Mouse (Mus musculus): ENCODE results near the gene Slc6a8.

DNA sequence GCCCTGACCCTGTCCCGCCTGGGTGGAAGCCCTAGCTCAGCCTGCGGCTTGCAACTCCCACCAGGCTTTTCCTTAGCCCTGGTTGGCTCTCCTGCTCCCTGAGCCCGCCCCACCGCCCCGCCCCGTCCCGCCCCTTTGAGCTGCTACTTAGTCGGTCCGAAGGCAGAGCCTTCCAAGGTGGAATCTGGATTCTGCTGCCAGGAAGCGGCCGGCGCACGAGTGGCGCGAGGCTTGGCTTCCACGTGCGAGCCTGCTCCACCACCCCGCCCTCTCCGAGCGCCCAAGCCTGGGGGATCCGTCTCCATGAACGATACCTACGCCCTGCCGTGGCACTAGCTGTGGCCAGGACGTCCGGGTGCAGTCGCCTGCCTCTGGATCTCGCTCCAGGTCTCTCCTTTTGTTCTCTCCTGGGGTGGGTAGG is 33.7 kb upstream of the Slc6a8 start, which contains the start of gene Dusp9:
- TF ChIP-seq CTCF (IDR thresholded peaks at IDR 0.05; ENCODE audit: extremely low read depth, insufficient read depth, low read length) (no peak), POLR2A (IDR thresholded peaks at IDR 0.05; ENCODE audit: extremely low read depth, insufficient read depth, low read length) (no peak)
